Mouse (Mus musculus) embryo, embryonic 9.5 days (tissue): ENCODE data around the gene Farp1.
"Not testable (repeated sequence)": the region's sequence is repeated elsewhere in the genome, so short reads cannot be mapped to it uniquely, and the experiment has no call there.

Experiments
- DNase-seq: peaks from one replicate; pipeline ENCODE4 v3.0.0-alpha.2; 2017; ENCODE audit errors: extremely low spot score

Gene Farp1

GRCm38 (mm10) chr14:121104760-121105329 is 69.8 kb downstream of the Farp1 start:
- peak; percentile 29 for DNase-seq

GRCm38 (mm10) chr14:121106906-121107305 is 71.9 kb downstream of the Farp1 start:
- DNase-seq: peak; percentile 46

GRCm38 (mm10) chr14:121107707-121108285 is 72.8 kb downstream of the Farp1 start:
- DNase-seq: no peak

- peak; percentile 55 for DNase-seq
These were observed 73.6 kb downstream of the Farp1 start for GRCm38 (mm10) chr14:121108439-121109115.

- DNase-seq: no peak
These were observed 74.1 kb downstream of the Farp1 start for GRCm38 (mm10) chr14:121109116-121109504.

DNA sequence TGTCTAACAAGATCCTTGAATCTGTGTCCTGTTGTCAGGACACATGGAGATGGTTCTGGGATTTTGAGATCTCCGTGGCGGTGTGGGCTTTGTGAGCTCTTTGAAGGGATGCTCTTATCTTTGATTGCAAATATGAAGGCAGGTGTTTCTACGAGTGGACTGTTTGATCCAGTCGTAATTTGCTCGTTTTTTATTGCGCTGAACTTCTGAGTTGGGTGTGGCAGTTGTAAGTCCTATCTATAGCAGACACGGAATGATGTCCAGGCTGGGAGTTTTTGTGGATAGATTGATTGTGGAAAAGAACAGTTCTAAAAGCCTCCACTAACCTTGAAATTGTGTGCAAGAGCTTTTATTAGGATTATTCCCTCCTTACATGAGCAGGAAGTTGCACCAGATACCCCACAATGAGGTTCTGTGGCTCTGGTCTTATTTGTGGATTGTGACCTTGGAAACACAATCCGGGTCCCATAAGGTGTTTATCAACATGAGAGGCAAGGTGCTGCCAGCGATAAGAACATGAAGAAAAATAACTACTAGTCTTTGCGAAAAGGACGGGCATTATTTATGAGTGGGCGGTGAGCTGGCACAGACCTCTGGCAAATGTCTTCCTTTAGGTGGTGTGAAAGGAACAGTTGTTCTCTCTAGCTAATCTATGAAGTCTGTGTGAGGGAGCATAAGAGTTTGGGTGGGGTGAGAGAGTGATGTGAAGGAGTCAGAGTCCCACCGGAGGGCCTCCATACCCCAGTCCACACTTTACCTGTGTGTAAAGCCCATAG is 75.7 kb downstream of the Farp1 start:
- DNase-seq: no peak

- DNase-seq: no peak
These were observed 77.1 kb downstream of the Farp1 start for GRCm38 (mm10) chr14:121112061-121112460.

- DNase-seq: no peak
These were observed 78.8 kb downstream of the Farp1 start for GRCm38 (mm10) chr14:121113785-121114184.

- no peak for DNase-seq
These were observed 81.7 kb downstream of the Farp1 start for GRCm38 (mm10) chr14:121116696-121117095.

DNA sequence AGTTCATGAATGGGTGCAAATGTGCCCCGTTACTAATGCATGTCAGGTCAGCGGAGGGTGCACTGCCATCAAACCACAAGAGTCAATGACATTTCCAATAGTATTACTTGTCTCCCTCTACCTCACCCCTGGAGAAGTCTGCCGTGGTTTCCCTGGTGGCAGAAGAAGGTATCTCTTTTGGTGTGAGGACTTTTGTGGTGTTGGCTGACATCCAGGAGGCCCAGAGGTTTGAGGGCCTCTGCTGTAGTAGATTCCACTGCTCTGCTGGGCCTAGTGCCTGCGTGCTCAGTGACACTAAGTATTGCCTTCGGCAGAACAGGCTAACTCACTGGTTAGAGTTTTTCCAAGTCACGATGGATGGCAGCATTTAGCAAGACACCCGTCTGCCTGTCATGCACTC is 83.9 kb downstream of the Farp1 start:
- DNase-seq: no peak

- DNase-seq: no peak
These were observed 86.7 kb downstream of the Farp1 start for GRCm38 (mm10) chr14:121121664-121122063.

- no peak for DNase-seq
These were observed 87.9 kb downstream of the Farp1 start for GRCm38 (mm10) chr14:121122852-121123251.

GRCm38 (mm10) chr14:121124409-121125010 is 89.5 kb downstream of the Farp1 start:
- DNase-seq: no peak

DNA sequence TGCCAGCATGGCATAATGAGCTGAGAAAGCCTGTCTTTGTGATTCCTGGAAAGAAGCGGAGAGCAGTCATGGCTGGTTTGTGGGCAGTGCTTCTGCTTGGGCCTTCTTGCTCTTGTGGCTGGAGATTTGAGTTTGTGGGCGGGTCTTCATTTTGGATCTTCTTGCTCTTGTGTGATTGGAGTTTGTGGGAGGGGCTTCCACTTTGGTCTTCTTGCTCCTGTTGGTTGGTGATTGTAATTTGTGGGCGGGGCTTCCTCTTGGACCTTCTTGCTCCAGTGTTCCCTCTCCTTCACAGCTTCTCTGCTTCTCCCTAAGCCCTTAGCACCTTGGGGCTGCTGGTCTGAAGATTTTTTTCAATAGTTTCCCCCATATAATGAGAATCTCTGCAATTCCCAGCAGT is 90.7 kb downstream of the Farp1 start:
- no peak for DNase-seq

DNA sequence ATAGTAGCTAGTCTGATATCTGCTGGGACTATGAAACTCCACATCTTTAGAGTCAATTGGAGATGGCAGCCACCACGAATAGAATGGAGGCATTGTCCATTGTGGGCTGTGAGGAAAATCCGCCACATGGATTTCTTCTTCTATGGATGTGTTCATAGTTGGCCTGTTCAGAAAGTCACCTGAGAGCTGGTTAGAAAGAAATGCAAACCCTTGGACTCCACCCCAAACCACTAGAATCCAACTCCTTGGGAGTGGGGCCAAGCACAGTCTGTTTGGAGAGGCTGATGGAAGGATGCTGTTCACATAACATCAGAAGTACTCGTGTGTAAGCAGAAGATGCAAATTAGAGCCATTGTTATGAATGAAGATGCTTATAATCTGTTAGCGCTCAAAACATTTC is 91.3 kb downstream of the Farp1 start:
- DNase-seq: no peak

- DNase-seq: no peak
These were observed 94.1 kb downstream of the Farp1 start for GRCm38 (mm10) chr14:121128858-121129800.

GRCm38 (mm10) chr14:121130351-121130750 is 95.4 kb downstream of the Farp1 start:
- not testable (repeated sequence) for DNase-seq

GRCm38 (mm10) chr14:121134414-121134813 is 99.4 kb downstream of the Farp1 start:
- DNase-seq: no peak

DNA sequence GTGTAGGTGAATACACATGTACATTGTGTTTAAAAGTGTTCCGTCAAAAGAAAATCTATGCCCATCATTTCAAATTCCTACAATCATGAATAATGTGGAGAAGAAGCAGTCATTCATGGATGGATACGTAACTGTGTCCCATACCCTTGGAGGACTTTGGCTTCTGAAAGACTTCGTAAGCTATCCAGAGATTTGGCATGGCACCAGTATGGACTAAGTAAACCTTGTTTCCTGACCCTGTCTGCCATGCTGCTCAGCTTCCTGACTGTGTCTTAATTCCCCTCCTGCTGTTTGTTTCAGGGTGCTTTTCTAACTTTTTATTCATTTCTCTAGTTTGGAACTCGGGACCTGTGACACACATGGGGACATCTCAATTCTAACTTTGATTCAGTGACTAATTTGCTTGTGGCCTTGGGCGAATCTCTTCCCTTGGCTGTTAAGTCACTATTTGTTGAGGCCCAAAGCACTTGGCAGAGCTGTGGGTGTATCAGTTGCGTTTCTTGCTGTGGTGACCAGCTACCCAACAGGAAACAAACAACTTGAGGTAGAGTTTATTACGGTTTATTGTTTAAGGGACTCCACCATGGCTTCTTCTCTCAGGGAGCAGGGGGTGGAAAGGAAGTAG is 108.9 kb downstream of the Farp1 start:
- DNase-seq: no peak

DNA sequence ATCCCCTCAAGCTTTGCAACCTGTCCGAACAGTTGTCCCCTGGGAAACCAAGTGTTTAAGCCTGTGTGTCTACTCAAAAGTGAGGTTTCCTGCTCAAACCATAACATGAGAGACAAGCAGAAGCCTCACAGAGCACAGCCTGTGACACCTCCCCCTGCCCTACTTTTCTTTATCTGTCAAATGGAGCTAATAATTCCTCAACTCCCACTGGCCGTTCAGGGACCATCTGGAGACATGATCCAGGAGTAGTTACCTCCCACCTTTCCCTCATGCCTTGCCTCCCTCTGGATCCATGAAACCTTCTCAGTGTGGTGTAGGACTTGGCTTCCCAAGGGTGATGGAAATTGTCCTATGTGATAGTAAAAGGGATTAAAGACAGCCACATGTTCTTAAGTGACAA is 109.5 kb downstream of the Farp1 start:
- no peak for DNase-seq

- DNase-seq: no peak
These were observed 110.3 kb downstream of the Farp1 start for GRCm38 (mm10) chr14:121145291-121145690.
